Mouse (Mus musculus): ENCODE results near the gene Mea1. TPM values are rescaled to one million over a fixed set of nuclear protein-coding genes. Genes with fewer than 3 reads are reported as not detected.

Gene Mea1
- polyA plus RNA-seq, 1 experiment from 2014 or later: 169 TPM

DNA sequence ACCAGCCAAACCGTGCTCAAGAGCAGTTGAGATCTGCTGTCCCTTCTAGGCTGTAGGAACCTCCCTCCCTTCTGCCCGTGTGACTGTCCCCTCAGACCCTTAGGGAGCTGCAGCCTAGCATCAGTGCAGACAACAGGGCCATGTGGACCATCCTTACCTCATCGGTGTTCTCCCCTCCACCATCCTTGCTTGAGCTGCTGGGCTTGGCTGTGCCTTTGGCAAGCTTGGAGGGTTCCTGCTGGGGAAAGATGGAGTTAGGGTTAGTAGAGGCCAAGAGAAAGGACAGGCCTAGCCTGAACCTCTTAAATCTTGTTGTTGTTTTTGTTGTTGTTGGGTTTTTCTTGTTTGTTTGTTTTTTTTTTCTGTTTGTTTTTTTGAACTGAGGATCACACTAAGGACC, 21.3 kb downstream of the Mea1 start:
- ATAC-seq: no peak
- Histone ChIP-seq H3K4me1 (ENCODE audit: control insufficient read depth, insufficient read depth, low read length) (peaks cover 27% of the 10 kb centered on the region), H3K36me3 (ENCODE audit: control insufficient read depth, insufficient read depth, low read length) (0 out of 2 replicates have a peak, but pooled peaks cover 2% of the 10 kb centered on the region), H3K4me3 (ENCODE audit: low read length) (no peak overlapping the region), H3K4me2 (ENCODE audit: low read depth, low read length) (no peak overlapping the region), H3K9ac (ENCODE audit: low read depth, low read length) (no peak overlapping the region), H3K9me3 (ENCODE audit: control insufficient read depth, low read length) (no peaks in the 10 kb centered on the region), H3K27me3 (replicated peaks; ENCODE audit: control insufficient read depth, insufficient read depth, low read length) (no peaks in the 10 kb centered on the region), H3K27ac (ENCODE audit: low read length) (no peak overlapping the region)
- WGBS: 84% methylated on average over 3 of the region's 3 CpGs

DNA sequence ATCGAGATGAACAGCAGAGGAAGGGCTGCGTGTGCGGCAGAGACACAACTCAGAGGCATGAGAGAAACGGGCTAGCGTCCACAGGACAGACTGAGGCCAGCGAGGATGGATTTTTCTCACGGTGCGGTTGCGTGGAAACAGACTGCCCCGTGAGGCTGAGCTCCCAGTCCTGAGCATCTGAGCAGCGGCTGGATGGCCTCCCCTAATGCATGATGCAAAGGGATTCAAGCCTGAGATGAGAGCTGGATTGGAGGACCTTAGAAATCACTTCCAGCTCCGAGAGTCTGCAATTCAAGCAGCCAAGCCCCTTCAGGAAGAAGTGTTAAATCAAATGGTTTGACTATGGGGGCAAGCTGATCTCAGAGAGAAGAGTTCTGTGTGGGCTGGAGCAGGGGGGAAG, 22.9 kb downstream of the Mea1 start:
- no peak overlapping the region for H3K4me2 ChIP-seq (ENCODE audit: low read depth, low read length)
- peaks cover 27% of the 10 kb centered on the region for H3K4me1 ChIP-seq (ENCODE audit: control insufficient read depth, insufficient read depth, low read length)
- H3K4me3 ChIP-seq (ENCODE audit: low read length): no peak overlapping the region
- H3K36me3 ChIP-seq (ENCODE audit: control insufficient read depth, insufficient read depth, low read length): 0 out of 2 replicates have a peak, but pooled peaks cover 2% of the 10 kb centered on the region
- H3K9me3 ChIP-seq (ENCODE audit: control insufficient read depth, low read length): no peaks in the 10 kb centered on the region
- peak overlapping the region; percentile 53; the same call in 1 of the 2 replicates for H3K9ac ChIP-seq (ENCODE audit: low read depth, low read length)
- no peaks in the 10 kb centered on the region for H3K27me3 ChIP-seq (replicated peaks; ENCODE audit: control insufficient read depth, insufficient read depth, low read length)
- 70% methylated on average over 12 of the region's 12 CpGs for WGBS
- no peak overlapping the region for H3K27ac ChIP-seq (ENCODE audit: low read length)
- no peak for ATAC-seq

DNA sequence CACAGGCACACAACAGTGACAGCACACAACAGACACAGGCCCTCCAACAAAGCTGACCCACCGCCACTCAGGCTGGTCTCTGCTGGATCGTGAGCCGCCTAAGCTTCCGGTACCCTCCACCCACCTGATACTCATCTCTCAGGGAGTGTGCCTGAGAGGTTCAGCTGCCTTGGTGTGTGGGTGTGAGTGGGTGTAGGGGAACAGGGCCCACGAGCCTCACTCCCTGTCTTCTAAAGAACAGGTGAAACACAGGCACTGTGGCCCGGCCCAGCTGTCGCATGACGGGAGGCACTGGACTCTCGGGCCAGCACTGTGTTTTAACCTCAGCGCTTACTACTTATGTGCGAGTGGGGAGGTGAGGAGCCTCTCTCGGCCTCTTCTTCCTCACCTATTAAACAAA, 23.5 kb downstream of the Mea1 start:
- H3K4me3 ChIP-seq (ENCODE audit: low read length): no peak overlapping the region
- H3K4me1 ChIP-seq (ENCODE audit: control insufficient read depth, insufficient read depth, low read length): peaks cover 27% of the 10 kb centered on the region
- no peak overlapping the region for H3K27ac ChIP-seq (ENCODE audit: low read length)
- H3K4me2 ChIP-seq (ENCODE audit: low read depth, low read length): no peak overlapping the region
- WGBS: 83% methylated on average over 12 of the region's 12 CpGs
- no peak for ATAC-seq
- no peaks in the 10 kb centered on the region for H3K9me3 ChIP-seq (ENCODE audit: control insufficient read depth, low read length)
- peak overlapping the region; percentile 53 for H3K9ac ChIP-seq (ENCODE audit: low read depth, low read length)
- 0 out of 2 replicates have a peak, but pooled peaks cover 2% of the 10 kb centered on the region for H3K36me3 ChIP-seq (ENCODE audit: control insufficient read depth, insufficient read depth, low read length)
- H3K27me3 ChIP-seq (replicated peaks; ENCODE audit: control insufficient read depth, insufficient read depth, low read length): no peaks in the 10 kb centered on the region

DNA sequence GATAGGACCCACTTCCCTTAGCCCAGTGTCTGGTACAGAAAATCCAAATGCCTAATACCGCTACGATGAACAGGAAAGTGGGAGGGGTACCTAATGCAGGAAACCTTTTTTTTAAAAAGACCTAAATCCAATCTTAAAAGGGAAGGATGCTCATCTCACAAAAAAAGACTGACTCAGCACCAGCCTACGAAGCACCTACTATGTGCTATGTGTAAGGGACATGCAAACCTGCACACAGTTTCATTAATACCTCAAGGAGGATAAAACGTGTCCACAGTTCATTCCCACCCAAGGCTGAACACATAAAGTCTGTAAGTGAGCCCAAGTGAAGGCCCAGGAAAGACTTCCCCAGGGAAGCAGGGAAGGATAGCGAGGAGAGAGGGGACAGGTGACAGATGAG, 23.9 kb downstream of the Mea1 start:
- ATAC-seq: no peak
- no peaks in the 10 kb centered on the region for H3K27me3 ChIP-seq (replicated peaks; ENCODE audit: control insufficient read depth, insufficient read depth, low read length)
- no peak overlapping the region for H3K4me2 ChIP-seq (ENCODE audit: low read depth, low read length)
- H3K9ac ChIP-seq (ENCODE audit: low read depth, low read length): peak overlapping the region; percentile 92; the same call in 1 of the 2 replicates
- no peak overlapping the region for H3K4me3 ChIP-seq (ENCODE audit: low read length)
- WGBS: 86% methylated on average over 5 of the region's 5 CpGs
- H3K9me3 ChIP-seq (ENCODE audit: control insufficient read depth, low read length): no peaks in the 10 kb centered on the region
- peaks cover 27% of the 10 kb centered on the region for H3K4me1 ChIP-seq (ENCODE audit: control insufficient read depth, insufficient read depth, low read length)
- H3K27ac ChIP-seq (ENCODE audit: low read length): no peak overlapping the region
- 0 out of 2 replicates have a peak, but pooled peaks cover 2% of the 10 kb centered on the region for H3K36me3 ChIP-seq (ENCODE audit: control insufficient read depth, insufficient read depth, low read length)

DNA sequence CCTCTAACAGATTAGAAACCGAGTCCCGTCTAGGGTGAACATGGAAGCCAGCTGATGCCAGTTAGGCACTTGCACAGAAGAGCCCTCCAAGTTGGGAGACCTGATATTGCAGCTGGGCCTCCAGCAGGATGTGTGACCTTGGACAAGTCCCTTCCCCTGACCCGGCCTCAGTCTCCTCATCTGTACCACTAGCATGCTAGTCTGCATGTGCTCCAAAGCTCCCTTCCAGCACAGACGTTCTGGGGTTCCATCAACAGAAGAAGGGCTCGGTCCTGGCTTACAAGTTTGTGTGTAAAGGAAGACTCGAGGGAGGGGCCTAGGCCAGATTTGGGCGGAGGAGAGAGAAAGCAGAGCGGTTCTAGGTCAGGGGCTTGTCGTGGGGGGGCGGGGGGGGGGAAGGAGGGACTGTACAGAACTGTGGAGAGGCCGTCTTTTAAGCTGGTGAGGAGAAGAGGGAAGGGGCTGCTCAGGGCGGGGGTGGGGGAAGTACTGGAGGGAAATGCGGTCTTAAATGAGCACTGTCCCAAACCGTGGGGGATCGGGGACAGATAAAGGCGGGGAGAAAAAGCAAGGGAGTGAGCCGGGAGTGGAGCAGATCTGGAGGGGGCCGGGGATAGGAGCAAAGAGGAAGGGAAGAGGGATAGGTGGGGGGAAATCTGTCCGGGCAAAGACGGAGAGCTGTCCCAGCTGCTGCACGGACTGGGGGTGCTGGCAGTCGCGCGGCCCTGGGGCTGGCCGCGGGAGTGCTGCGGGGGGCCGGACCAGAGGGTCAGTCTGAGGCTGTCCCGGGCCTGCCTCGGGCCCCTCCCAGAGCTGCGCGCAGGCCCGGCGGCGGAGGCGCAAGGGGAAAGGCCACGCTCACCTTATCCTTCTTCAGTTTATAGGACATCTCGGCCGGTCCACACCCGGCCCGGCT, 25.6 kb downstream of the Mea1 start:
- Histone ChIP-seq H3K27me3 (replicated peaks; ENCODE audit: control insufficient read depth, insufficient read depth, low read length) (no peaks in the 10 kb centered on the region), H3K4me2 (ENCODE audit: low read depth, low read length) (peak overlapping the region; percentile 70), H3K9me3 (ENCODE audit: control insufficient read depth, low read length) (no peaks in the 10 kb centered on the region), H3K36me3 (ENCODE audit: control insufficient read depth, insufficient read depth, low read length) (0 out of 2 replicates have a peak, but pooled peaks cover 2% of the 10 kb centered on the region), H3K9ac (ENCODE audit: low read depth, low read length) (peak overlapping the region; percentile 92), H3K27ac (ENCODE audit: low read length) (peak overlapping the region; percentile 93), H3K4me1 (ENCODE audit: control insufficient read depth, insufficient read depth, low read length) (peaks cover 21% of the 10 kb centered on the region), H3K4me3 (ENCODE audit: low read length) (peak overlapping the region; percentile 86)
- 2% methylated on average over 41 of the region's 41 CpGs for WGBS
- ATAC-seq: peak; percentile 84

DNA sequence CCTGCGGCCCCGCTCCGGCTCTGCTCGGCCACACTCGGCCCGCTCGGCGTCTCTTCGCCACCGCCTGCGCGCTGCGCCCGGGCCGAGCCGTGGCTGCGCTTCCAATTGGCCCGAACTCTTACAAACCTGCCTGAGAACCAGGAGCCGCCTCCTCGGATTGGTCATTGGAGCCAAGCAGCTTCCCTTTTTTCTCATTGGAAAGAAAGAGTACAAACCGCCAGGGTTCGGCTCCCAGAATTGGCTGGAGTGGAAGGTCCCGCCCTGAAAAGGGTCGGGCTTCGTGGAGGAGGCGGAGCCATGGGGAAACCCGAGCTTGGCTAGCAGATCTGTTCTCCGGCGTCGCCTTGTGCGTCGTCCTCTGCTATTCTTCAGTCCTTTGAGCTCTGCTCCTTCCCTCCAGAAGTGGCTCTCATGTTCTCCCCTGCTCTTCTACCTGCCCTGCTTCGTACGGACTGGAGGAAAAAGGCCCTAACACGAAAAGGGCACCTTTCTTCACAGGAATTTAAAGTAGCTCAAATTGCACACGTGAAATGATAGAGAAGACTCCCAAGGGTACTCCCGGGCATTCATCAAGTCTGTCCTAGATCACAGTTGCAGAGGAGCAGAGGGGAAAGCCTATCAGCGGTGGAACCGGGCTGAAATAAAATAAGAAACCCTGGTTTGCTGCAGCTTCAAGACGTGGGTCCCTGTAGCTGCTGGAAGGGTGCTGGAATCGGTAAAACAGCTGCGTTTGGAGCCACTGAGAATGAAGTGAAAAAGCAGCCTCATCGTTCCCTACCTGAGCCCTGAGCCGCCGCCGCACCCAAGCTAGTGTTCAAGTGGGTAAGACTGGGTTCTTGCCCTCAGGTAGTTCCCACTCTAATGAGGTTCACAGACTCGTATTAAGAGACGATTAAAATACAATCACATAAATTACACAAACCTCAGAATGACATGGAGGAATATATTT, 26.6 kb downstream of the Mea1 start, which contains the start of gene Ppp2r5d:
Gene Ppp2r5d (minus strand): TSS at position 225 of the 949 bp plus-strand sequence.
- Histone ChIP-seq H3K9ac (ENCODE audit: low read depth, low read length) (peak within 1 kb of the TSS; percentile 92), H3K4me2 (ENCODE audit: low read depth, low read length) (peak within 1 kb of the TSS; percentile 79), H3K27ac (ENCODE audit: low read length) (peak within 1 kb of the TSS; percentile 93), H3K4me3 (ENCODE audit: low read length) (peak within 1 kb of the TSS; percentile 86), H3K9me3 (ENCODE audit: control insufficient read depth, low read length) (no peaks in the 10 kb centered on the region), H3K36me3 (ENCODE audit: control insufficient read depth, insufficient read depth, low read length) (0 out of 2 replicates have a peak, but pooled peaks cover 2% of the 10 kb centered on the region), H3K27me3 (replicated peaks; ENCODE audit: control insufficient read depth, insufficient read depth, low read length) (no peaks in the 10 kb centered on the region), H3K4me1 (ENCODE audit: control insufficient read depth, insufficient read depth, low read length) (peaks cover 19% of the 10 kb centered on the region)
- ATAC-seq: peak; percentile 96
- WGBS: under 1% methylated on average over 48 of the region's 48 CpGs

DNA sequence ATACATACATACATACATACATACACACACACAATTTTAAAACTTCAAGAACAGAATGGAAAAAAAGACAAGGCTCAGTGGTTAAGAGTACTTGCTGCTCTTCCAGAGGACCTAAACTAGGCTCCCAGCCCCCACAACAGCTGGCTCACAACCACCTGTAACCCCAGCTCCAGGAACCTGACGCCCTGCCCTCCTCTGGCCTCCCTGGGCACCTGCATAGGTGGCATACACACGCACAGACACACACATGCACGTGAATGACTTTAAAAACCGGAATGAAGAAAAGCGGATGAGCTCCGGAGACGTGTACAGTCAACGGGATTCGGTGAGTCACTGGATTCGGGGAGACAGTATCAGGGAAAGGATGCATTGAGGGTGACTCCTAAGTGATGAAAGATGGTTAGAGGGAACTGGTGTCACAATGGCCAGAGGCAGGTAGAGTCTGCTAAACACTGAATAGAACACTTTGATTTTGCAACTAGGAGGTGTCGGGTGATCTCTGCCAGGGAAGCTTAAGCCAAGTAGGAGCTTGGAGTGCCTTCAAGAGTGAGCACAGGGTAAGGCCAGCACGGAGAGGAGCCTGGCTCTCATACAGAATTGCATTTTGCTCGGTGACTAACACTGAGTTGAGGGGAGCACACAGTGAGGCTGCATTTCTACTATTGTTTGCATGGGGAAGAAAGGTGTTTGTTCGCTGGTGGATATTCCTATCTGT, 27.9 kb downstream of the Mea1 start:
- Histone ChIP-seq H3K36me3 (ENCODE audit: control insufficient read depth, insufficient read depth, low read length) (no peaks in the 10 kb centered on the region), H3K27me3 (replicated peaks; ENCODE audit: control insufficient read depth, insufficient read depth, low read length) (no peaks in the 10 kb centered on the region), H3K9ac (ENCODE audit: low read depth, low read length) (no peak overlapping the region), H3K27ac (ENCODE audit: low read length) (no peak overlapping the region), H3K4me2 (ENCODE audit: low read depth, low read length) (no peak overlapping the region), H3K9me3 (ENCODE audit: control insufficient read depth, low read length) (no peaks in the 10 kb centered on the region), H3K4me3 (ENCODE audit: low read length) (no peak overlapping the region), H3K4me1 (ENCODE audit: control insufficient read depth, insufficient read depth, low read length) (peaks cover 19% of the 10 kb centered on the region)
- 92% methylated on average over 14 of the region's 14 CpGs for WGBS
- ATAC-seq: no peak

DNA sequence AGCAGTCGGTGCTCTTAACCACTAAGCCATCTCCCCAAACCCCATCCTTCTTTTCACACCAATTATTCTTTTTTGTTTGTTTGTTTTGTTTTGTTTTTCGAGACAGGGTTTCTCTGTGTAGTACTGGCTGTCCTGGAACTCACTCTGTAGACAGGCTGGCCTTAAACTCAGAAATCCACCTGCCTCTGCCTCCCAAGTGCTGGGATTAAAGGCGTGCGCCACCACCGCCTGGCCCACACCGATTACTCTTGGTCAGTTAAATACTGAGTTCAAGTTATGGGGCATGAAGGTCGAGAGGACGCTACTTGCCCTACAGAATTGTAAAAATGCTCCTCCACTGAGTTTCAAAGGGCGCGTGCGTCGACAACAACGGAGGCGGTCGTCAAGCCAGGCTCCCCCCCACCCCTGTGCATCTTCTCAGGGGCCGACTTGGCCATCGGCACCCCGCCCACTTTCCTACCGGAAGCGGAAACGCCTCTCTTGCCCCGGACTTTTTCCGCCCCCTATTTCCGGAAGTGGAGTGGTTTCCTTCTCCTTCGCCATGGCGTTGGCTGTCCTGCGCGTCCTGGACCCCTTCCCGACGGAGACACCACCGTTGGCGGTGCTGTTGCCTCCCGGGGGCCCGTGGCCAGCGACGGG, 32.5 kb downstream of the Mea1 start, which contains the start of gene Pex6:
Gene Pex6 (plus strand): TSS at position 505 of the 639 bp plus-strand sequence.
- peak within 1 kb of the TSS; percentile 72 for H3K27ac ChIP-seq (ENCODE audit: low read length)
- peaks cover 10% of the 10 kb centered on the region for H3K36me3 ChIP-seq (ENCODE audit: control insufficient read depth, insufficient read depth, low read length)
- H3K9me3 ChIP-seq (ENCODE audit: control insufficient read depth, low read length): no peaks in the 10 kb centered on the region
- peak within 1 kb of the TSS; percentile 71 for H3K4me2 ChIP-seq (ENCODE audit: low read depth, low read length)
- WGBS: 7% methylated on average over 36 of the region's 36 CpGs
- H3K4me1 ChIP-seq (ENCODE audit: control insufficient read depth, insufficient read depth, low read length): peaks cover 8% of the 10 kb centered on the region
- H3K27me3 ChIP-seq (replicated peaks; ENCODE audit: control insufficient read depth, insufficient read depth, low read length): no peaks in the 10 kb centered on the region
- ATAC-seq: peak; percentile 93
- H3K4me3 ChIP-seq (ENCODE audit: low read length): peak within 1 kb of the TSS; percentile 91
- peak within 1 kb of the TSS; percentile 96 for H3K9ac ChIP-seq (ENCODE audit: low read depth, low read length)
